In genomic region chr11:118212636-118213112, GRCm38 (mm10) we compare ENCODE assay signal across 8 mouse cellular contexts. TPM values are rescaled to one million over a fixed set of nuclear protein-coding genes. Genes with fewer than 3 reads are reported as not detected.
A peak's percentile ranks its signal among the peaks of the same experiment; 100 is the strongest.
DNase-seq lines count a peak whose midpoint lies in the region; ATAC-seq and TF ChIP-seq lines count a peak whose summit lies in the region.

No protein-coding gene starts in this region.

- H3K27me3 ChIP-seq in hindbrain, embryonic 13.5 days = no peaks in the 10 kb centered on the region
- H3K27me3 ChIP-seq in hindbrain, embryonic 12.5 days = no peaks in the 10 kb centered on the region

- H3K36me3 ChIP-seq in hindbrain, embryonic 13.5 days = no peaks in the 10 kb centered on the region
- no peaks in the 10 kb centered on the region for H3K36me3 ChIP-seq in hindbrain, embryonic 12.5 days

- WGBS in hindbrain, embryonic 13.5 days = 60% methylated on average over 7 of the region's 7 CpGs
- 66% methylated on average over 7 of the region's 7 CpGs for WGBS in hindbrain, embryonic 12.5 days

- no peak for TF ChIP-seq POLR2A in cortical plate, adult 2 months (IDR thresholded peaks at IDR 0.05; ENCODE audit: extremely low read depth, insufficient read depth, low read length)

- DNase-seq in A20 (ENCODE audit: low read depth, low spot score) = peak; percentile 73
- peak; percentile 62 for DNase-seq in lung, postnatal 25 days (ENCODE audit: low spot score)
- DNase-seq in kidney, postnatal 14 days = no peak
- DNase-seq in cerebellum, adult 8-10 months = no peak

- 0 out of 2 replicates have a peak overlapping the region, but pooled peaks have one; percentile 18 for H3K27ac ChIP-seq in hindbrain, embryonic 13.5 days
- H3K27ac ChIP-seq in hindbrain, embryonic 12.5 days = no peak overlapping the region
- H3K27ac ChIP-seq in cortical plate, adult 2 months (ENCODE audit: insufficient read depth, low read length) = peak overlapping the region; percentile 82

- no peak overlapping the region for H3K4me2 ChIP-seq in hindbrain, embryonic 13.5 days
- no peak overlapping the region for H3K4me2 ChIP-seq in hindbrain, embryonic 12.5 days (replicated peaks)

- ATAC-seq in hindbrain, embryonic 13.5 days (ENCODE audit: low FRiP score) = no peak
- ATAC-seq in hindbrain, embryonic 12.5 days (ENCODE audit: low FRiP score) = no peak
- no peak for ATAC-seq in megakaryocyte-erythroid progenitor cell, adult 5-6 weeks (replicated peaks; ENCODE audit: low FRiP score, low TSS enrichment, poor library complexity, severe bottlenecking)

- H3K4me3 ChIP-seq in hindbrain, embryonic 13.5 days = no peak overlapping the region
- H3K4me3 ChIP-seq in hindbrain, embryonic 12.5 days = no peak overlapping the region
- H3K4me3 ChIP-seq in cortical plate, adult 2 months (ENCODE audit: insufficient read depth, low read length) = peak overlapping the region; percentile 2; the same call in 1 of the 2 replicates

- H3K9me3 ChIP-seq in hindbrain, embryonic 13.5 days = no peaks in the 10 kb centered on the region
- no peaks in the 10 kb centered on the region for H3K9me3 ChIP-seq in hindbrain, embryonic 12.5 days (replicated peaks)

- no peak for TF ChIP-seq CTCF in cortical plate, adult 2 months (IDR thresholded peaks at IDR 0.05; ENCODE audit: extremely low read depth, insufficient read depth, low read length)

- H3K9ac ChIP-seq in hindbrain, embryonic 13.5 days = no peak overlapping the region
- H3K9ac ChIP-seq in hindbrain, embryonic 12.5 days = no peak overlapping the region

- H3K4me1 ChIP-seq in hindbrain, embryonic 13.5 days (replicated peaks) = peaks cover 52% of the 10 kb centered on the region
- H3K4me1 ChIP-seq in hindbrain, embryonic 12.5 days = peaks cover 54% of the 10 kb centered on the region
- peaks cover 38% of the 10 kb centered on the region for H3K4me1 ChIP-seq in cortical plate, adult 2 months (ENCODE audit: control insufficient read depth, insufficient read depth, low read length)

RNA-seq across cellular contexts. Expression of gene Cyth1, which starts 35.7 kb away (rescaled TPM):
- 24.0 and 24.4 TPM in 2 replicates for polyA plus RNA-seq in hindbrain, embryonic 13.5 days (2015; fragmentation: Nextera tagmentation; extraction: Ambion mirVana)
- 29.0 and 33.5 TPM in 2 replicates for polyA plus RNA-seq in hindbrain, embryonic 12.5 days (2016; fragmentation: Nextera tagmentation; extraction: Ambion mirVana)
- 69.2 and 80.3 TPM in 2 replicates for polyA plus RNA-seq in cortical plate, adult 2 months (2012; rRNA removed)
- 6.8 and 14.3 TPM in 2 replicates for total RNA-seq in megakaryocyte-erythroid progenitor cell, adult 5-6 weeks (2014; fragmentation: Nextera tagmentation)
- 11.2 and 17.7 TPM in 2 replicates for total RNA-seq in megakaryocyte-erythroid progenitor cell, adult 5-6 weeks (2017)

Comparison
In these comparisons a context has a peak if more than half of its experiments do, and no peak if none do; other contexts are left out.
1. DNase-seq: peak in A20 (single experiment) and lung, postnatal 25 days (single experiment); none in kidney, postnatal 14 days (single experiment) and cerebellum, adult 8-10 months (single experiment).